Mouse (Mus musculus): ENCODE results near the gene Gadd45b. TPM values are rescaled to one million over a fixed set of nuclear protein-coding genes. Genes with fewer than 3 reads are reported as not detected.
A peak's percentile ranks its signal among the peaks of the same experiment; 100 is the strongest.

Gene Gadd45b
- 32.3 and 32.7 TPM in 2 replicates for polyA plus RNA-seq (2015; fragmentation: Nextera tagmentation; extraction: Ambion mirVana)

DNA sequence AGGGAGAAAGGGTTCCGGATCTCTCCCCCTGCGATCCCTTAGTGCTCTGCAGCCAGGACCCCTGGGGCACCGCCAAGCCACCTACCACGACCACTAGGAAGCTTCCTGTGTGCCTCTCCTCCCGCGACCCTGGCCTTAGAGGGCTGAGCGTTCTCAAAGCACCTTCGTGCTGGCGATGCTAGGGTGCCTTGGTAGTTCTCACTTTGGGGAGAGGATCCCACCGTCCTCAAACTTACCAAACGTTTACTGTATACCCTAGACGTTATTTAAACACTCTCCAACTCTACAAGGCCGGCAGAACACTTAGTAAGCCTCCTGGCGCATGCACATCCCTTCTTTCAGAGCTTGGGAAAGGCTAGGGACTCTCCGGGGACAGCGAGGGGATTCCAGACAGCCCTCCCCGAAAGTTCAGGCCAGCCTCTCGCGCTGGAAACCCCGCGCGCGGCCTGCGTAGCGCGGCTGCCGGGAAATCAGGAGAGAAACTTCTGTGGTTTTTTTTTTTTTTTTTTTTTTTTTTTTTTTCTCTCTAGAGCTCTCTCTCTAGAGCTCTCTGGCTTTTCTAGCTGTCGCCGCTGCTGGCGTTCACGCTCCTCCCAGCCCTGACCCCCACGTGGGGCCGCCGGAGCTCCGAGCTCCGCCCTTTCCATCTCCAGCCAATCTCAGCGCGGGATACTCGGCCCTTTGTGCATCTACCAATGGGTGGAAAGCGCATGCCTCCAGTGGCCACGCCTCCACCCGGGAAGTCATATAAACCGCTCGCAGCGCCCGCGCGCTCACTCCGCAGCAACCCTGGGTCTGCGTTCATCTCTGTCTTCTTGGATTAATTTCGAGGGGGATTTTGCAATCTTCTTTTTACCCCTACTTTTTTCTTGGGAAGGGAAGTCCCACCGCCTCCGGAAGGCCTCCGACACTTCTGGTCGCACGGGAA, at the start of gene Gadd45b:
Gene Gadd45b, plus strand, starts transcription at position 775 of the 928 bp plus-strand sequence.
- Histone ChIP-seq H3K4me2 (replicated peaks) (peak within 1 kb of the TSS; percentile 89), H3K27me3 (peaks cover 39% of the 10 kb centered on the region), H3K4me3 (peak within 1 kb of the TSS; percentile 73), H3K36me3 (no peaks in the 10 kb centered on the region), H3K4me1 (peaks cover 53% of the 10 kb centered on the region), H3K9me3 (no peaks in the 10 kb centered on the region), H3K27ac (peak within 1 kb of the TSS; percentile 92), H3K9ac (peak within 1 kb of the TSS; percentile 84)
- peak; percentile 91 for ATAC-seq (ENCODE audit: low FRiP score, low read depth)
- under 1% methylated on average over 56 of the region's 56 CpGs for WGBS

DNA sequence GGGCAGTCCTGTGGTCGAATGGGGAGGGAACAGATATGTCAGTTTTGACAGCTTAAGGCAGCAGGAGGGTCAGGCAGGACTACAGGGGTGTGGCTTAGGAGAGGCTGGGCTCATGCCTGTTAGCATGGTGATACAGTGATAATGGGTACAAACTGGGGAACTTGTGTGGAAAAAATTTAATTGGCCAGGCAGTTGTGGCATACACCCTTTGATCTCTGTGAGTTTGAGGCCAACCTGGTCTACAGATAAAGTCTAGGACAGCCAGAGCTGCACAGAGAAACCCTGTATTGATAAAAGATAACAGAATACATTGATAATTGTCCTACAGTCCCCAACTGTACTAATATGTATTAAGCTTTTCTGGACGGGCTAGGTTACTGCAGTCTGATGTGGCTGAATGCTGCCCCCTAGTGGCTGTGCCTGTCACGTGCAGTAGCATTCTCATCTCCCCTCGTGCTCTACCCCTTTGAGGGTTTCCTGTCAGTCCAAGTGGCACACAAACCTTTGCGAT, 49.7 kb upstream of the Gadd45b start:
- no peak for ATAC-seq (ENCODE audit: low FRiP score, low read depth)

DNA sequence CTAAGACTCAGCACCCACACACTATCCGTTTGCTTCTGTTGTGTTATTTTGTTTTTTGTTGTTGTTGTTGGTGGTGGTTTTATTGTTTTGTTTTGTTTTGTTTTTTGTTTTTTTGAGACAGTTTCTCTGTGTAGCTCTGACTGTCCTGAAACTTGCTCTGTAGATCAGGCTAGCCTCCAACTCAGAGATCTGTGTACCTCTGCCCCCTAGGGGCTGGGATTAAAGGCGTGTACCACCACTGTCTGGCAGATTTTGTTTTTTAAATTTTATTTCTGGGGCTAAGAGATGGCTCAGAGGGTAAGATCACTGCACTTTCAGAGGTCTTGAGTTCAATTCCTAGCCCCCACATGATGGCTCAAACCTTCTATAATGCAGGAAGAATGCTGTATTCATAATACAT, 49.0 kb upstream of the Gadd45b start:
- no peaks in the 10 kb centered on the region; the same call in 1 of the 2 replicates for H3K27me3 ChIP-seq
- 70% methylated on average over 2 of the region's 2 CpGs for WGBS
- H3K9me3 ChIP-seq: no peaks in the 10 kb centered on the region
- H3K36me3 ChIP-seq: no peaks in the 10 kb centered on the region
- no peak overlapping the region for H3K27ac ChIP-seq
- H3K4me3 ChIP-seq: no peak overlapping the region
- no peaks in the 10 kb centered on the region for H3K4me1 ChIP-seq
- no peak for ATAC-seq (ENCODE audit: low FRiP score, low read depth)
- H3K4me2 ChIP-seq (replicated peaks): no peak overlapping the region
- no peak overlapping the region for H3K9ac ChIP-seq

More for the DNA sequence above, 49.7 kb upstream of the Gadd45b start:
- 17% methylated on average over 5 of the region's 5 CpGs for WGBS
- no peaks in the 10 kb centered on the region for H3K4me1 ChIP-seq
- H3K4me3 ChIP-seq: no peak overlapping the region
- H3K9me3 ChIP-seq: no peaks in the 10 kb centered on the region
- H3K36me3 ChIP-seq: no peaks in the 10 kb centered on the region
- H3K27ac ChIP-seq: no peak overlapping the region
- H3K27me3 ChIP-seq: no peaks in the 10 kb centered on the region; the same call in 1 of the 2 replicates
- no peak overlapping the region for H3K9ac ChIP-seq
- H3K4me2 ChIP-seq (replicated peaks): no peak overlapping the region

DNA sequence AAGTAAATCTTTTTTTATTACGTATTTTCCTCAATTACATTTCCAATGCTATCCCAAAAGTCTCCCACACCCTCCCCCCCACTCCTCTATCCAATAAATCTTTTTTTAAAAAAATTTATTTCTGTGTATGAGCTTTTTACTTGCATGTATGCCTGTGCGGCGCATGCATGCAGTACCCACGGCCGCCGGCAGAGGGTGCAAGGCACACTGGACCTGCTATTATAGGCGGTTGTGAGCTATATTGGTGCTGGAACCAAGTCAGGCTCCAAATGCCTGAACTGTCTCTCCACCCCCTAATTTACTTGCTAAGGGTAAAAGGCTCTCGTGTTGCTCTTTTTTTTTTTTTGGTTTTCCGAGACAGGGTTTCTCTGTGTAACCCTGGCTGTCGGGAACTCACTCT, 48.6 kb upstream of the Gadd45b start:
- WGBS: 29% methylated on average over 10 of the region's 10 CpGs
- Histone ChIP-seq H3K27me3 (no peaks in the 10 kb centered on the region; the same call in 1 of the 2 replicates), H3K9me3 (no peaks in the 10 kb centered on the region), H3K9ac (no peak overlapping the region), H3K4me3 (no peak overlapping the region), H3K27ac (no peak overlapping the region), H3K36me3 (no peaks in the 10 kb centered on the region), H3K4me1 (no peaks in the 10 kb centered on the region), H3K4me2 (replicated peaks) (no peak overlapping the region)
- ATAC-seq (ENCODE audit: low FRiP score, low read depth): no peak

DNA sequence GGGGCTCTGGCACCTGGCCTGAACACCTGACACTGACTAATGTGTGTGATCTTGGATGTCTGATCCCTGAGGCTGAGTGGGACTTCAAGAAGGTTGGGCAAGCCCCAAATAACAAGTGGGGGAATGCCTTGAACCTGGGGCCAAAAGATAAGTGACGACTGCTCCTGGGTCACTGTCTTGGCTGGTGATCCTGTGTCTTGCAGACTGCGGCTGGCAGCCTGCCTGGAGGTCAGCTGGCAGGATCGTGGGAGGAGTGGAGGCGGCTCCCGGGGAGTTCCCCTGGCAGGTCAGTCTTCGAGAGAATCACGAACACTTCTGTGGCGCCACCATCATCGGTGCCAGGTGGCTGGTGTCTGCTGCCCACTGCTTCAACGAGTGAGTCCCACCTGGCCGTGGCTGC, 42.7 kb upstream of the Gadd45b start:
- Histone ChIP-seq H3K4me2 (replicated peaks) (no peak overlapping the region), H3K36me3 (no peaks in the 10 kb centered on the region), H3K9ac (no peak overlapping the region), H3K4me3 (no peak overlapping the region), H3K27me3 (peaks cover 33% of the 10 kb centered on the region), H3K9me3 (no peaks in the 10 kb centered on the region), H3K27ac (no peak overlapping the region), H3K4me1 (no peaks in the 10 kb centered on the region)
- ATAC-seq (ENCODE audit: low FRiP score, low read depth): no peak
- WGBS: 73% methylated on average over 11 of the region's 11 CpGs

DNA sequence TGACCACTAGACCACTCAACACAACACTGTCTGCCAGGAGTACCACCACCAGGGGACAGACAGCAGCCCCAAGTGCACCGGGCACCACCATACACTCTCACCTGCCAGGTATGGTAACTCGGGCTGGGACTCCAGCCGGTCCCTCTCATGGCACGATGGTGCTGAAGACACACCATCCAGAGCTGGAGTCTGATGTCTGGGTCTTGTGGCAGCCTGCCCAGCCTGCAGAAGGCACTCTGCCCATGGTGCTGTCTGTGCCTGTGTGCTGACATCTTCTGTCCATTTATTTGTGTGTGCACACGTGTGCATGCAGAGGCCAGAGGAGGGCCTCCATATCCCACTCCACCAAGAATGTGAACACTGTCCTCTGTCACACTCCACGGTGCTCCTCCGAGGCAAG, 34.8 kb upstream of the Gadd45b start:
- no peak overlapping the region for H3K9ac ChIP-seq
- no peak overlapping the region for H3K4me3 ChIP-seq
- 85% methylated on average over 7 of the region's 7 CpGs for WGBS
- no peaks in the 10 kb centered on the region for H3K9me3 ChIP-seq
- peaks cover 18% of the 10 kb centered on the region for H3K4me1 ChIP-seq
- peaks cover 18% of the 10 kb centered on the region for H3K36me3 ChIP-seq
- no peak overlapping the region for H3K4me2 ChIP-seq (replicated peaks)
- ATAC-seq (ENCODE audit: low FRiP score, low read depth): no peak
- no peak overlapping the region for H3K27ac ChIP-seq
- peaks cover 9% of the 10 kb centered on the region for H3K27me3 ChIP-seq

DNA sequence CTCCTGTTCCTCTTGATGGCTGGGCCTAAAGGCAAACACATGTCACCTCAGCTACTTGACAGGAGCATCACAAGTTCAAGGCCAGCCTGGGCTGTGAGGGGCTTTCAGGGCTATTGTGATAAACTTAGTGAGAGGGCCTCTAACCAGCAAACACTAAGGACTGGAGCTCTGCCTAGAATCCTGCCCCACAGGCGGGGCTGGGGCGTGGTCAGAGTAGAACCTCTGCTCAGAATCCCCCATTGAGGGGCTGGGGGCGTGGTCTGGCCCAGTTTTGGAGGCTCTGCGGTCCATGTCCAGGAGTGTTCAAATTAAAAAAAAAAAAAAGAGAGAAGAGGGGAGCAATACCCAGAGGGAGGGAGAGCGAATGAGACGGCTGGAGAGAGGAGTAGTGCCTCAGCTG, 34.2 kb upstream of the Gadd45b start:
- no peak overlapping the region for H3K4me3 ChIP-seq
- peaks cover 18% of the 10 kb centered on the region for H3K36me3 ChIP-seq
- peaks cover 5% of the 10 kb centered on the region; the same call in 1 of the 2 replicates for H3K27me3 ChIP-seq
- H3K9ac ChIP-seq: no peak overlapping the region
- H3K4me2 ChIP-seq (replicated peaks): no peak overlapping the region
- H3K27ac ChIP-seq: no peak overlapping the region
- no peak for ATAC-seq (ENCODE audit: low FRiP score, low read depth)
- H3K4me1 ChIP-seq: peaks cover 18% of the 10 kb centered on the region
- WGBS: 81% methylated on average over 6 of the region's 6 CpGs
- no peaks in the 10 kb centered on the region for H3K9me3 ChIP-seq

DNA sequence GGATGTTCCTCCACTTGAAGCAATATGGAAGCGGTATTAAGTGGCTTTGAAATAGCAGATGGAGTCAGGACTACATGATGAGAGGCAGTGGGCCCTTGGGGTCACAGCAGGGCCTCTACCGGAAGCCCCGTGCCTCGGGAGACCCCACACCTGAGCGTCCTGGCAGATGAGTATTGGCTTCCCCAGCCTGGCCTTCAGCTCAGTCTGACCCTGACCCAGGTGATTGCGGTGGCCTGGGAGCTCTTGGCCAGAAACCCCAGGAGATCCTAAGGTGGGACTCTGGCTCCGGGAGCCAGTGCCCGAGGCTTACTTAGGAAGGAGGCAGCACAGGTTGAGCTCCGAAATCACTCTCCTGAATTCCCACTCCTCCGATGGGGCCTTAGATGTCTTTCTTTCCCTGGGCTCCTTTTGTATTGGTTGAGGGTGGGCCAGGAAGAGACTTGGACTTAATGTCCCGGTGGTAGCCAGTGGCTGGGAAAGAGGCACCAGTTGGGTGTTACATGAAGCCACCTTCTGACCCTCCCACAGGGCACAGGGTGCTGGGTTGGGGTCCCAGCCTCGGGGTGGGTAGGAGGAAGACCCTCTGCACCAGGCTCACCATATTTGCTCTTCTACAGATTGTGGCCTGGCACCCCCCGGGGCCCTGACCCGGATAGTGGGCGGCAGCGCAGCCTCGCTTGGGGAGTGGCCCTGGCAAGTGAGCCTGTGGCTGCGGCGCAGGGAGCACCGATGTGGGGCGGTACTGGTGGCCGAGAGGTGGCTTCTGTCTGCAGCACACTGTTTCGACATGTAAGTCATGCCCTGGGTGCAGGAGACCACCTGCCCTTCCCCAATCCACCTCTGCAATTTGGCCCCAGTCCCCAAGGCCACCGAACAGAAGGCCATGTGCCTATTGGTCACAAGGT, 33.0 kb upstream of the Gadd45b start:
- peaks cover 5% of the 10 kb centered on the region; the same call in 1 of the 2 replicates for H3K27me3 ChIP-seq
- WGBS: 73% methylated on average over 24 of the region's 24 CpGs
- H3K4me2 ChIP-seq (replicated peaks): no peak overlapping the region
- H3K27ac ChIP-seq: no peak overlapping the region
- H3K36me3 ChIP-seq: peaks cover 23% of the 10 kb centered on the region
- no peak overlapping the region for H3K4me3 ChIP-seq
- peak overlapping the region; percentile 31; the same call in 1 of the 2 replicates for H3K9ac ChIP-seq
- H3K4me1 ChIP-seq: peaks cover 22% of the 10 kb centered on the region
- ATAC-seq (ENCODE audit: low FRiP score, low read depth): no peak
- H3K9me3 ChIP-seq: no peaks in the 10 kb centered on the region

DNA sequence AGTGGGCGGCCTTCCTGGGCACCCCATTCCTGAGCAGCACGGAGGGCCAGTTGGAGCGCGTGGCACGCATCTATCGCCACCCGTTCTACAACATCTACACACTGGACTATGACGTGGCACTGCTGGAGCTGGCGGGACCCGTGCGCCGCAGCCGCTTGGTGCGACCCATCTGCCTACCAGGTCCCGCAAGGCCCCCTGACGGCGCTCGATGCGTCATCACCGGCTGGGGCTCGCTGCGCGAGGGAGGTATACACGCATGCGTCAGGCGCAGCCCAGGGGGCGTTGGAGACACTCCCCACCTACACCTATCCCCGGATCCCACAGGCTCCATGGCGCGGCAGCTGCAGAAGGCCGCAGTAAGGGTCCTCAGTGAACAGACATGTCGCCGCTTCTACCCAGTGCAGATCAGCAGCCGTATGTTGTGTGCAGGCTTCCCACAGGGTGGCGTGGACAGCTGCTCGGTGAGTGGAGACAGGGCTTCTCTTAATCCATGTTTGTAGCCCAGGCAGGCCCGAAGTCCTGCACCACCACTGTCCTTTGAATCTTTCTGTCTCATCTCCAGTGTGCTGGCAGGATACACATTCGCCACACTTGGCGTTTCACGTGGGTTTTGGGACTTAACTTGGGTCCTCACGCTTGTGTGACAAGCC, 31.9 kb upstream of the Gadd45b start:
- Histone ChIP-seq H3K36me3 (peaks cover 34% of the 10 kb centered on the region), H3K27me3 (peaks cover 5% of the 10 kb centered on the region; the same call in 1 of the 2 replicates), H3K4me3 (peak overlapping the region; percentile 15; the same call in 1 of the 2 replicates), H3K4me1 (peaks cover 22% of the 10 kb centered on the region), H3K4me2 (replicated peaks) (peak overlapping the region; percentile 32), H3K27ac (no peak overlapping the region), H3K9ac (peak overlapping the region; percentile 36; the same call in 1 of the 2 replicates), H3K9me3 (no peaks in the 10 kb centered on the region)
- WGBS: 35% methylated on average over 41 of the region's 41 CpGs
- ATAC-seq (ENCODE audit: low FRiP score, low read depth): no peak

DNA sequence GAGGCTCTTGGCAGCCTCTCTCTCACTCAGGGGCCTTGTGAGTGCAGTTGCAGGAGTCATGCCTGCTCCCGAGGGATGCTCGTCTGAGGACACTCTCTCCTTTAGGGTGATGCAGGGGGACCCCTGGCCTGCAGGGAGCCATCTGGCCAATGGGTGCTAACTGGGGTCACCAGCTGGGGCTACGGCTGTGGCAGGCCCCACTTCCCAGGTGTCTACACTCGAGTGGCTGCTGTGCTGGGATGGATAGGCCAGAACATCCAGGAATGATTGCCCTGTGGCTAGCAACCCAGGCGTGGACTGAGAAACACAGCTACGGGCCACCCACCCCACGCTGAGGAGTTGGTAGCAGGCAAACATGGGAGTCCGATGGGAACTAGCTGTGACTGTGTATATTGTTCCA, 30.8 kb upstream of the Gadd45b start:
- ATAC-seq (ENCODE audit: low FRiP score, low read depth): no peak
- Histone ChIP-seq H3K27ac (no peak overlapping the region), H3K9ac (no peak overlapping the region), H3K4me2 (replicated peaks) (peak overlapping the region; percentile 97; the same call in 1 of the 2 replicates), H3K4me1 (peaks cover 22% of the 10 kb centered on the region), H3K27me3 (peaks cover 5% of the 10 kb centered on the region; the same call in 1 of the 2 replicates), H3K36me3 (peaks cover 45% of the 10 kb centered on the region), H3K4me3 (peak overlapping the region; percentile 91), H3K9me3 (no peaks in the 10 kb centered on the region)
- WGBS: 90% methylated on average over 8 of the region's 8 CpGs

DNA sequence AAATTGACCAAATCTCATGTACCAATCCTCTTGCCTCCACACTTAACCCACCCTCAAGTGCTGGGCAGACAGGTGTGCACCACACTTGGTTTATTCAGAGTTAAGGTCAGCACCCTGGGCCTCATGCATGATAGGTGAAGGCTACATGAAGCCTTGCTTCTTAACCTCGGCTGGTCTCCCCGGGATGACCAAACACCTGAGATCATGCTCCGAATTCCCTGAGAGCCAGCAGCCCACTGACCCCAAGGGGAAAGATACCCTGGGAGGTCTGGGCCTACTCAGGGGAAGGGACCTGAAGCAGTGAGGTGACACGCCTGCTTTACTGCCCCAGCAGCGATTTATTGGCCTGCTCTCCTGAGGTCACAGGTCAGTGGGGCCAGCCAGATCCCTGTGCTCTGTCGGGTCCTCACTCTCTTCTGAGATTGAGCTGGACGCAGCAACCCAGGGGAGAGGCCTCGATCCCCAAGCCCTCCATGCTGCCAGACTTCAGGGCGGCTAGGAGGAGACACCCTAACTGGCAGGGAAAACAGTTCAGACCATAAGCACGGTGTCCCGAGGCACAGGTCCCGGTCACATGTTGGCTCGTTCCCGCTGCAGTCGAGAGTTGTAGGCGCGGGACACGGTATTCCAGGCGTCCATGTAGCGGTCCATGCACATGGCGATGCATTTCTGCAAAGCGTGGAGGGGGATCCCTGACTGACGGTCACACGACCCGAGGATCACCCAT, 30.1 kb upstream of the Gadd45b start:
- no peak for ATAC-seq (ENCODE audit: low FRiP score, low read depth)
- WGBS: 10% methylated on average over 25 of the region's 25 CpGs
- Histone ChIP-seq H3K4me1 (peaks cover 22% of the 10 kb centered on the region), H3K4me3 (peak overlapping the region; percentile 91), H3K27me3 (peaks cover 5% of the 10 kb centered on the region; the same call in 1 of the 2 replicates), H3K4me2 (replicated peaks) (peak overlapping the region; percentile 97), H3K36me3 (peaks cover 51% of the 10 kb centered on the region), H3K9ac (peak overlapping the region; percentile 88), H3K27ac (no peak overlapping the region), H3K9me3 (no peaks in the 10 kb centered on the region)
